7 mouse cellular contexts compared by ENCODE assay signal in genomic region chr5:35870408-35871012, GRCm38 (mm10). TPM values are rescaled to one million over a fixed set of nuclear protein-coding genes. Genes with fewer than 3 reads are reported as not detected.
A peak's percentile ranks its signal among the peaks of the same experiment; 100 is the strongest.
DNase-seq lines count a peak whose midpoint lies in the region; ATAC-seq and TF ChIP-seq lines count a peak whose summit lies in the region.

No protein-coding gene starts in this region.

- no peaks in the 10 kb centered on the region for H3K27me3 ChIP-seq in cerebellum, adult 2 months (ENCODE audit: control insufficient read depth, insufficient read depth, low read length)
- no peaks in the 10 kb centered on the region for H3K27me3 ChIP-seq in hindbrain, embryonic 16.5 days (replicated peaks; ENCODE audit: control insufficient read depth, insufficient read depth, low read length)
- H3K27me3 ChIP-seq in midbrain, embryonic 10.5 days (ENCODE audit: low read depth, poor library complexity, severe bottlenecking) = no peaks in the 10 kb centered on the region

- H3K9ac ChIP-seq in hindbrain, embryonic 16.5 days (ENCODE audit: low read depth, low read length) = no peak overlapping the region

- no peak for TF ChIP-seq POLR2A in cerebellum, adult 2 months (IDR thresholded peaks at IDR 0.05; ENCODE audit: borderline replicate concordance, insufficient read depth, low read length)

- peak; percentile 92 for TF ChIP-seq CTCF in cerebellum, adult 2 months (IDR thresholded peaks at IDR 0.05; ENCODE audit: borderline replicate concordance, insufficient read depth, low read depth, low read length)

- no peaks in the 10 kb centered on the region for H3K9me3 ChIP-seq in hindbrain, embryonic 16.5 days (ENCODE audit: control insufficient read depth, low read length)
- H3K9me3 ChIP-seq in midbrain, embryonic 10.5 days (replicated peaks) = no peaks in the 10 kb centered on the region

- no peaks in the 10 kb centered on the region for H3K4me1 ChIP-seq in cerebellum, adult 2 months (ENCODE audit: control insufficient read depth, insufficient read depth, low read length)
- H3K4me1 ChIP-seq in hindbrain, embryonic 16.5 days (ENCODE audit: control insufficient read depth, insufficient read depth, low read depth, low read length) = no peaks in the 10 kb centered on the region
- peaks cover 12% of the 10 kb centered on the region for H3K4me1 ChIP-seq in midbrain, embryonic 10.5 days

- peak; percentile 91 for DNase-seq in R1 (ENCODE audit: low read depth, low spot score)
- DNase-seq in cerebellum, adult 2 months = peak; percentile 67 to 69
- peak; percentile 51 to 66 for DNase-seq in frontal cortex, postnatal 14 days (ENCODE audit: low spot score in 2 of 2)
- DNase-seq in left cerebral cortex, adult 11 months (ENCODE audit: low spot score) = peak; percentile 59
- peak; percentile 76 for DNase-seq in midbrain, embryonic 10.5 days (ENCODE audit: low spot score)
- peak; percentile 72 for DNase-seq in skeletal muscle tissue, adult 2 months (ENCODE audit: low read depth, low spot score)

- no peak overlapping the region for H3K4me3 ChIP-seq in cerebellum, adult 2 months (replicated peaks; ENCODE audit: insufficient read depth, low read depth, low read length)
- H3K4me3 ChIP-seq in hindbrain, embryonic 16.5 days (ENCODE audit: low read length) = no peak overlapping the region
- no peak overlapping the region for H3K4me3 ChIP-seq in midbrain, embryonic 10.5 days

- no peak overlapping the region for H3K27ac ChIP-seq in cerebellum, adult 2 months (ENCODE audit: insufficient read depth, low read length)
- H3K27ac ChIP-seq in hindbrain, embryonic 16.5 days (ENCODE audit: low read depth, low read length) = no peak overlapping the region
- H3K27ac ChIP-seq in midbrain, embryonic 10.5 days (replicated peaks) = no peak overlapping the region

- 63% methylated on average over 8 of the region's 8 CpGs for WGBS in cerebellum, adult 2 months
- 62% methylated on average over 8 of the region's 8 CpGs for WGBS in hindbrain, embryonic 16.5 days
- 61% methylated on average over 8 of the region's 8 CpGs for WGBS in midbrain, embryonic 10.5 days

- H3K4me2 ChIP-seq in hindbrain, embryonic 16.5 days (ENCODE audit: low read length) = no peak overlapping the region

- peak; percentile 80 for ATAC-seq in hindbrain, embryonic 16.5 days

- H3K36me3 ChIP-seq in hindbrain, embryonic 16.5 days (ENCODE audit: control insufficient read depth, insufficient read depth, low read length) = no peaks in the 10 kb centered on the region
- H3K36me3 ChIP-seq in midbrain, embryonic 10.5 days = no peaks in the 10 kb centered on the region

RNA-seq across cellular contexts. Expression of gene Afap1, which starts 22.6 kb away (rescaled TPM):
- polyA plus RNA-seq in cerebellum, adult 2 months (2012; rRNA removed) = 13.6 and 13.9 TPM in 2 replicates
- 54.8 and 69.4 TPM in 2 replicates for polyA plus RNA-seq in hindbrain, embryonic 16.5 days (2015; fragmentation: Nextera tagmentation; extraction: Ambion mirVana)
- 21.6 and 34.3 TPM in 2 replicates for polyA plus RNA-seq in midbrain, embryonic 10.5 days (2016; fragmentation: Nextera tagmentation; extraction: Ambion mirVana)
